Mouse (Mus musculus) midbrain, embryonic 16.5 days (tissue): ENCODE data around the gene Cs. TPM values are rescaled to one million over a fixed set of nuclear protein-coding genes. Genes with fewer than 3 reads are reported as not detected.

Experiments used
- ATAC-seq: fragments of 200-750 bp; cut with Nextera tagmentation; 2 replicates; pipeline ENCODE4 v1.8.0; 2017; ENCODE audit warnings: moderate TSS enrichment
- H3K27ac ChIP-seq: fragments of 300-500 bp; sonication (generic); 2 replicates; pipeline ENCODE4 v1.5.1; 2014; ENCODE audit warnings: mild to moderate bottlenecking, low read length, mixed read lengths
- H3K27me3 ChIP-seq: fragments of 300-500 bp; sonication (generic); 2 replicates; pipeline ENCODE4 v1.6.1; 2014; ENCODE audit warnings: low read depth, low read length, mixed read lengths; ENCODE audit not compliant: control insufficient read depth, insufficient read depth
- H3K36me3 ChIP-seq: fragments of 300-500 bp; sonication (generic); 2 replicates; pipeline ENCODE4 v1.6.1; 2014; ENCODE audit warnings: mild to moderate bottlenecking, low read length, moderate library complexity, mixed read lengths; ENCODE audit not compliant: control insufficient read depth, insufficient read depth
- H3K4me1 ChIP-seq: fragments of 300-500 bp; sonication (generic); 2 replicates; pipeline ENCODE4 v1.6.1; 2014; ENCODE audit warnings: mild to moderate bottlenecking, low read length, mixed read lengths; ENCODE audit not compliant: control insufficient read depth, insufficient read depth
- H3K4me2 ChIP-seq: fragments of 300-500 bp; sonication (generic); 2 replicates; pipeline ENCODE4 v1.6.1; 2014; ENCODE audit warnings: mild to moderate bottlenecking, low read length, mixed read lengths
- H3K4me3 ChIP-seq: fragments of 300-500 bp; sonication (generic); 2 replicates; pipeline ENCODE4 v1.5.1; 2014; ENCODE audit warnings: low read depth, mild to moderate bottlenecking, low read length, moderate library complexity, mixed read lengths
- H3K9ac ChIP-seq: fragments of 300-500 bp; sonication (generic); 2 replicates; pipeline ENCODE4 v1.6.1; 2014; ENCODE audit warnings: low read depth, low read length, mixed read lengths
- H3K9me3 ChIP-seq: fragments of 300-500 bp; sonication (generic); replicated peaks from 2 replicates; pipeline ENCODE4 v1.6.1; 2014; ENCODE audit warnings: mild to moderate bottlenecking, low read length, mixed read lengths; ENCODE audit not compliant: control insufficient read depth, poor library complexity, severe bottlenecking
- WGBS: fragments of 180-500 bp; shearing (Covaris S2); extraction: QIAGEN DNeasy Blood & Tissue Kit; methylation state at CpG from one replicate; pipeline ENCODE4 v1.1.7; 2014; 5-methylcytosine and 5-hydroxymethylcytosine counted together
- polyA plus RNA-seq: library from polyadenylated mRNA; unstranded; fragments of >200 nt; fragmentation: Nextera tagmentation; extraction: Ambion mirVana; gene quantifications from 2 replicates; pipeline ENCODE4 v1.2.1, GENCODE M21; 2015

Cs gene
- polyA plus RNA-seq, 1 experiment from 2014 or later: 265 TPM

GRCm38 (mm10) chr10:128303126-128304021 is 34.2 kb upstream of the Cs start, which contains the start of gene Pan2:
Gene Pan2 (plus strand): TSS chr10:128303335.
- Histone ChIP-seq H3K27ac (peak within 1 kb of the TSS; percentile 93), H3K27me3 (no peaks in the 10 kb centered on the region), H3K9me3 (no peaks in the 10 kb centered on the region), H3K4me1 (peaks cover 13% of the 10 kb centered on the region), H3K4me2 (peak within 1 kb of the TSS; percentile 71), H3K9ac (peak within 1 kb of the TSS; percentile 71), H3K4me3 (peak within 1 kb of the TSS; percentile 53), H3K36me3 (0 out of 2 replicates have a peak, but pooled peaks cover 3% of the 10 kb centered on the region)
- 2% methylated on average over 37 of the region's 37 CpGs for WGBS
- peak; percentile 99 for ATAC-seq

GRCm38 (mm10) chr10:128309654-128310053 is 27.9 kb upstream of the Cs start:
- H3K4me1 ChIP-seq: no peaks in the 10 kb centered on the region; the same call in 1 of the 2 replicates
- WGBS: 95% methylated on average over 7 of the region's 7 CpGs

DNA sequence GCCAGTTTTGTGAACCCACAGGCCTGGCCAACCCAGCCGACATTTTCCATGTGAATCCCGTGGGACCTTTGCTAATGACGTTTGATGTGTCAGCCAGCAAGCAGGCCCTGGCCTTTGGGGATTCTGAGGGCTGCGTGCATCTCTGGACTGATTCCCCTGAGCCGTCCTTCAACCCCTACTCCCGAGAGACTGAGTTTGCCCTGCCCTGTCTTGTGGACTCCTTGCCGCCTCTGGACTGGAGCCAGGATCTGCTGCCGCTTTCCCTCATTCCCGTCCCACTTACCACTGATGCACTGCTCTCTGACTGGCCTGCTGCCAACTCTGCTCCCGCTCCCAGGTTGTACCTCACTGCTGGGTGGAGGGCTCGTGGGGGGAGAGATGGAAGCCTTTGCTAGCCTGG is 27.4 kb upstream of the Cs start:
- no peak for ATAC-seq
- Histone ChIP-seq H3K27ac (0 out of 2 replicates have a peak overlapping the region, but pooled peaks have one; percentile 10), H3K36me3 (peaks cover 23% of the 10 kb centered on the region), H3K9me3 (no peaks in the 10 kb centered on the region), H3K4me3 (no peak overlapping the region), H3K4me2 (no peak overlapping the region), H3K27me3 (no peaks in the 10 kb centered on the region), H3K9ac (no peak overlapping the region), H3K4me1 (no peaks in the 10 kb centered on the region; the same call in 1 of the 2 replicates)
- 58% methylated on average over 11 of the region's 11 CpGs for WGBS

More at GRCm38 (mm10) chr10:128309654-128310053, 27.9 kb upstream of the Cs start:
- H3K9ac ChIP-seq: no peak overlapping the region
- no peak overlapping the region for H3K4me2 ChIP-seq
- H3K4me3 ChIP-seq: no peak overlapping the region
- H3K9me3 ChIP-seq: no peaks in the 10 kb centered on the region
- ATAC-seq: no peak
- no peaks in the 10 kb centered on the region for H3K27me3 ChIP-seq
- 0 out of 2 replicates have a peak overlapping the region, but pooled peaks have one; percentile 10 for H3K27ac ChIP-seq
- H3K36me3 ChIP-seq: peaks cover 18% of the 10 kb centered on the region

- no peak overlapping the region for H3K4me2 ChIP-seq
- H3K27me3 ChIP-seq: no peaks in the 10 kb centered on the region
- ATAC-seq: no peak
- no peak overlapping the region for H3K9ac ChIP-seq
- no peak overlapping the region for H3K4me3 ChIP-seq
- WGBS: 87% methylated on average over 4 of the region's 4 CpGs
- no peaks in the 10 kb centered on the region; the same call in 1 of the 2 replicates for H3K4me1 ChIP-seq
- no peak overlapping the region for H3K27ac ChIP-seq
- peaks cover 27% of the 10 kb centered on the region for H3K36me3 ChIP-seq
- H3K9me3 ChIP-seq: no peaks in the 10 kb centered on the region
Measured at GRCm38 (mm10) chr10:128310902-128311301, 26.6 kb upstream of the Cs start.

- Histone ChIP-seq H3K4me3 (no peak overlapping the region), H3K4me2 (no peak overlapping the region), H3K27ac (no peak overlapping the region), H3K27me3 (no peaks in the 10 kb centered on the region), H3K36me3 (peaks cover 30% of the 10 kb centered on the region), H3K4me1 (no peaks in the 10 kb centered on the region; the same call in 1 of the 2 replicates), H3K9me3 (no peaks in the 10 kb centered on the region), H3K9ac (no peak overlapping the region)
- no peak for ATAC-seq
- 93% methylated on average over 8 of the region's 8 CpGs for WGBS
Measured at GRCm38 (mm10) chr10:128315578-128315977, 22.0 kb upstream of the Cs start.

- ATAC-seq: no peak
- Histone ChIP-seq H3K36me3 (peaks cover 21% of the 10 kb centered on the region), H3K4me1 (peaks cover 18% of the 10 kb centered on the region), H3K4me3 (peak overlapping the region; percentile 72), H3K27ac (peak overlapping the region; percentile 69), H3K9ac (peak overlapping the region; percentile 67), H3K4me2 (peak overlapping the region; percentile 80), H3K27me3 (no peaks in the 10 kb centered on the region), H3K9me3 (no peaks in the 10 kb centered on the region)
- WGBS: 54% methylated on average over 12 of the region's 12 CpGs
Measured at GRCm38 (mm10) chr10:128321641-128322040, 15.9 kb upstream of the Cs start.

- ATAC-seq: peak; percentile 97
- H3K9ac ChIP-seq: peak within 1 kb of the TSS; percentile 88
Measured at GRCm38 (mm10) chr10:128322141-128323108, 15.1 kb upstream of the Cs start, which contains the start of gene Cnpy2. Gene Cnpy2 (plus strand): TSS chr10:128322459.

DNA sequence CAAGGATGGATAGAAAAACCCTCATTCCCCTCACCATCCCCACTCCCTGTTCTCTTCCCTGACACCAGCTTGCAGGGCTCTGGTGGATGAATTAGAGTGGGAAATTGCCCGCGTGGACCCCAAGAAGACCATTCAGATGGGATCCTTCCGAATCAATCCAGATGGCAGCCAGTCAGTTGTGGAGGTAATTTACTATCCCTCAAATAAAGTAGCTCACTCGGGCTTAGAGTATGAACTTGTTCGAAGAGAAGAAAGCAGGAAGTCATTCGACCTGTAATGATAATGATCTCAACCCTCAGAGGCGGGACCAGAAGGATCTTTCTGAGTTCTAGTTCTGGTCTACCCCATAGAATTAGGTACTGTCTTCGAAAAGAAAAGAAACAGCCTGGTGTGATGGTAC is 14.0 kb upstream of the Cs start:
- Histone ChIP-seq H3K9me3 (no peaks in the 10 kb centered on the region), H3K4me3 (peak overlapping the region; percentile 72), H3K27me3 (no peaks in the 10 kb centered on the region), H3K4me2 (peak overlapping the region; percentile 80), H3K27ac (no peak overlapping the region; the same call in 1 of the 2 replicates), H3K36me3 (peaks cover 27% of the 10 kb centered on the region), H3K9ac (peak overlapping the region; percentile 88), H3K4me1 (peaks cover 18% of the 10 kb centered on the region)
- ATAC-seq: no peak
- 88% methylated on average over 8 of the region's 8 CpGs for WGBS

More at GRCm38 (mm10) chr10:128322141-128323108, 15.1 kb upstream of the Cs start, which contains the start of gene Cnpy2:
- Histone ChIP-seq H3K36me3 (peaks cover 24% of the 10 kb centered on the region), H3K4me1 (peaks cover 18% of the 10 kb centered on the region), H3K27me3 (no peaks in the 10 kb centered on the region), H3K9me3 (no peaks in the 10 kb centered on the region), H3K4me3 (peak within 1 kb of the TSS; percentile 72), H3K4me2 (peak within 1 kb of the TSS; percentile 80), H3K27ac (peak within 1 kb of the TSS; percentile 94)
- under 1% methylated on average over 40 of the region's 40 CpGs for WGBS
